Mouse (Mus musculus): ENCODE results near the gene Itgb1bp1. TPM values are rescaled to one million over a fixed set of nuclear protein-coding genes. Genes with fewer than 3 reads are reported as not detected.

Itgb1bp1 gene
- polyA plus RNA-seq, 2 experiments from 2014 or later: 81.7 to 94.8 TPM

GRCm38 (mm10) chr12:21191546-21191945 lies 94.5 kb downstream of the Itgb1bp1 start:
- ATAC-seq: no peak

Other genes with a start within 250 kb of the Itgb1bp1 start
- gene Cpsf3, start 893 bp downstream of the Itgb1bp1 start, polyA plus RNA-seq (2017; shearing (Covaris generic)): 100 to 1,000 TPM; 119 to 123 TPM
- 10 to 100 TPM; 51.7 to 55.5 TPM for gene Iah1, start 30.1 kb upstream of the Itgb1bp1 start, polyA plus RNA-seq (2017; shearing (Covaris generic))
- gene Adam17, start 87.3 kb upstream of the Itgb1bp1 start, polyA plus RNA-seq (2017; shearing (Covaris generic)): 10 to 100 TPM; 55.6 to 61.6 TPM
- gene Ywhaq, start 131.4 kb upstream of the Itgb1bp1 start, polyA plus RNA-seq (2017; shearing (Covaris generic)): 100 to 1,000 TPM; 229 to 245 TPM

Measured in activated CD4-positive, CD25-positive, alpha-beta regulatory T cell, adult 4 months (primary cell).